Mouse (Mus musculus) heart, postnatal 0 days (tissue): Measurements from ENCODE around the gene Rara. TPM values are rescaled to one million over a fixed set of nuclear protein-coding genes. Genes with fewer than 3 reads are reported as not detected.

Experiments used
- ATAC-seq: fragments of 200-750 bp; cut with Nextera tagmentation; 2 replicates; pipeline ENCODE4 v1.8.0; 2017; ENCODE audit warnings: low read depth, moderate number of reproducible peaks, moderate library complexity; ENCODE audit not compliant: insufficient read depth
- DNase-seq: peaks from one replicate; pipeline ENCODE4 v3.0.0-alpha.2; 2016; ENCODE audit warnings: low spot score
- H3K27ac ChIP-seq: fragments of 300-500 bp; sonication (generic); 2 replicates; pipeline ENCODE4 v1.5.1; 2014; ENCODE audit warnings: low read depth, mild to moderate bottlenecking
- H3K27me3 ChIP-seq: fragments of 300-500 bp; sonication (generic); 2 replicates; pipeline ENCODE4 v1.6.1; 2014; ENCODE audit warnings: low read length, mixed read lengths; ENCODE audit not compliant: control insufficient read depth, insufficient read depth
- H3K36me3 ChIP-seq: fragments of 300-500 bp; sonication (generic); replicated peaks from 2 replicates; pipeline ENCODE4 v1.6.1; 2014; ENCODE audit warnings: low read length, mixed read lengths; ENCODE audit not compliant: control insufficient read depth, insufficient read depth
- H3K4me1 ChIP-seq: fragments of 300-500 bp; sonication (generic); 2 replicates; pipeline ENCODE4 v1.6.1; 2014; ENCODE audit warnings: antibody characterized with exemption; ENCODE audit not compliant: control insufficient read depth, insufficient read depth
- H3K4me2 ChIP-seq: fragments of 300-500 bp; sonication (generic); 2 replicates; pipeline ENCODE4 v1.6.1; 2014; ENCODE audit warnings: low read depth, mild to moderate bottlenecking, low read length, moderate library complexity
- H3K4me3 ChIP-seq: fragments of 300-500 bp; sonication (generic); 2 replicates; pipeline ENCODE4 v1.5.1; 2014; ENCODE audit warnings: low read depth, low read length
- H3K9ac ChIP-seq: fragments of 300-500 bp; sonication (generic); replicated peaks from 2 replicates; pipeline ENCODE4 v1.6.1; 2014; ENCODE audit warnings: low read depth, low read length, mixed read lengths
- H3K9me3 ChIP-seq: fragments of 300-500 bp; sonication (generic); replicated peaks from 2 replicates; pipeline ENCODE4 v1.6.1; 2016; ENCODE audit warnings: low read length; ENCODE audit not compliant: control insufficient read depth
- CTCF ChIP-seq: IDR thresholded peaks from 2 replicates; pipeline ENCODE4 v1.5.1; 2016; ENCODE audit warnings: antibody characterized with exemption, control low read depth, low read depth
- EP300 ChIP-seq: IDR thresholded peaks from 2 replicates; pipeline ENCODE4 v1.6.1; 2016; ENCODE audit warnings: antibody characterized with exemption, low read depth
- WGBS: fragments of 180-500 bp; shearing (Covaris S2); extraction: QIAGEN DNeasy Blood & Tissue Kit; methylation state at CpG from one replicate; pipeline ENCODE4 v1.1.7; 2014; 5-methylcytosine and 5-hydroxymethylcytosine counted together
- polyA plus RNA-seq: library from polyadenylated mRNA; unstranded; fragments of >200 nt; fragmentation: Nextera tagmentation; extraction: Ambion mirVana; gene quantifications from 2 replicates; pipeline ENCODE4 v1.2.1, GENCODE M21; 2015
- total RNA-seq: library from RNA; depleted of rRNA; stranded (reverse); fragments of >200 nt; gene quantifications from 2 replicates; pipeline ENCODE4 v1.2.3, GENCODE M21; 2014; ENCODE audit warnings: low replicate concordance

Rara gene
- total and polyA plus RNA-seq, 2 experiments from 2014 or later: 15.8 to 24.0 TPM

DNA sequence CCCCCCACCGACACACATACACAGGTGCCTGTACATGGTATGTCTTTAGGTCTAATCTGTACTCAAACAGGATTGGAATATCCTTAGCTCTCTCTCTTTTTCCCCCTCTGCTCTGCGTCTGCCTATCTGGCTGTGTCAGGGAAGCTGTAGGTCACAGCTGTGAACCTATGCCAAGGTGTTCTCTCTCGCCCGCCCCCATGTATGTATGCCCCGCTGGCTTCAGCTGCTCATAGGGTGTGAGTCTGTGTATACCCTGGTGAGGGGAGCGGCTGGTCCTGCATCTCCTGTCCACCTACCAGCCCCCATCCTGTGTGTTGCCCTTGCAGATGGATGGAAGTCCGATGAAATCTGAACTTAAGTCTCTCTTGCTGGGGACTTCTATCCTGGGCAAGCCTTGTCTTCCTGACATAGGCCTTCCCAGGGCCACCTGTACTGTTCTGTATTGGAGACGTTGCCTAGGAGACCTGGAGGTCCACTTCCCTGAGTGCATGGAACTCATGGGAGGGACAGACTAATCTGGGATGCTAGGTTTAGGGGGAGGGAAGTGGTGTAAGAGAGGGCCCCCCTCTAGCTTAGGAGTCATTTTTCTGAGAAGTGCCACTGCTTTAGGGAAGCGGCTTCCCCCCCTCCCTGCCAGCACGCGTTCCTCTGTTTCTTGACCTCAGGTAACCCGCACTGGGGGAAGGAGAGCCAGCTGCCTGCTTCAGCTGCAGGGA is 21.8 kb downstream of the Rara start:
- peak overlapping the region; percentile 24; the same call in 1 of the 2 replicates for H3K9ac ChIP-seq
- ATAC-seq: no peak

GRCm38 (mm10) chr11:98949958-98950460 is 22.4 kb downstream of the Rara start:
- H3K9me3 ChIP-seq: no peaks in the 10 kb centered on the region
- H3K4me2 ChIP-seq: no peak overlapping the region
- no peaks in the 10 kb centered on the region for H3K27me3 ChIP-seq
- TF ChIP-seq EP300 (no peak), CTCF (no peak)
- no peak for DNase-seq
- H3K4me3 ChIP-seq: no peak overlapping the region
- 57% methylated on average over 7 of the region's 7 CpGs for WGBS
- peaks cover 90% of the 10 kb centered on the region for H3K4me1 ChIP-seq
- H3K9ac ChIP-seq: peak overlapping the region; percentile 24; the same call in 1 of the 2 replicates
- ATAC-seq: no peak
- H3K36me3 ChIP-seq: peaks cover 5% of the 10 kb centered on the region
- peak overlapping the region; percentile 94 for H3K27ac ChIP-seq

More for the DNA sequence above, 21.8 kb downstream of the Rara start:
- TF ChIP-seq EP300 (no peak), CTCF (no peak)
- Histone ChIP-seq H3K36me3 (peaks cover 5% of the 10 kb centered on the region), H3K4me3 (no peak overlapping the region), H3K4me1 (peaks cover 90% of the 10 kb centered on the region), H3K9me3 (no peaks in the 10 kb centered on the region), H3K27ac (peak overlapping the region; percentile 94), H3K4me2 (no peak overlapping the region), H3K27me3 (no peaks in the 10 kb centered on the region)
- DNase-seq: no peak
- WGBS: 73% methylated on average over 12 of the region's 12 CpGs

- TF ChIP-seq CTCF (no peak), EP300 (no peak)
- no peaks in the 10 kb centered on the region for H3K9me3 ChIP-seq
- H3K4me2 ChIP-seq: 0 out of 2 replicates have a peak overlapping the region, but pooled peaks have one; percentile 6
- H3K9ac ChIP-seq: peak overlapping the region; percentile 24; the same call in 1 of the 2 replicates
- H3K27me3 ChIP-seq: no peaks in the 10 kb centered on the region
- DNase-seq (no peak), ATAC-seq (no peak)
- H3K4me1 ChIP-seq: peaks cover 90% of the 10 kb centered on the region
- 71% methylated on average over 9 of the region's 9 CpGs for WGBS
- no peak overlapping the region for H3K4me3 ChIP-seq
- peaks cover 5% of the 10 kb centered on the region for H3K36me3 ChIP-seq
- peak overlapping the region; percentile 94 for H3K27ac ChIP-seq
These were observed 22.9 kb downstream of the Rara start for GRCm38 (mm10) chr11:98950484-98950883.

- Histone ChIP-seq H3K9ac (peak overlapping the region; percentile 40), H3K27me3 (no peaks in the 10 kb centered on the region), H3K27ac (peak overlapping the region; percentile 94), H3K36me3 (peaks cover 5% of the 10 kb centered on the region), H3K4me1 (peaks cover 88% of the 10 kb centered on the region), H3K9me3 (no peaks in the 10 kb centered on the region), H3K4me3 (no peak overlapping the region), H3K4me2 (peak overlapping the region; percentile 50)
- TF ChIP-seq CTCF (no peak), EP300 (peak; percentile 89)
- ATAC-seq: peak; percentile 80
- DNase-seq: peak; percentile 87
- WGBS: 22% methylated on average over 15 of the region's 16 CpGs
These were observed 23.6 kb downstream of the Rara start for GRCm38 (mm10) chr11:98951026-98951906.

- Histone ChIP-seq H3K4me2 (no peak overlapping the region), H3K4me3 (no peak overlapping the region), H3K9me3 (no peaks in the 10 kb centered on the region), H3K27me3 (no peaks in the 10 kb centered on the region), H3K9ac (0 out of 2 replicates have a peak overlapping the region, but pooled peaks have one; percentile 40), H3K4me1 (peaks cover 85% of the 10 kb centered on the region), H3K27ac (peak overlapping the region; percentile 94), H3K36me3 (peaks cover 6% of the 10 kb centered on the region)
- WGBS: 93% methylated on average over 1 of the region's 1 CpGs
- DNase-seq (no peak), ATAC-seq (no peak)
- TF ChIP-seq CTCF: no peak
- no peak for TF ChIP-seq EP300
These were observed 24.5 kb downstream of the Rara start for GRCm38 (mm10) chr11:98952111-98952510.
